Mouse (Mus musculus) frontal cortex, adult 2 months (tissue): ENCODE measurements around the gene Pxmp4. TPM values are rescaled to one million over a fixed set of nuclear protein-coding genes. Genes with fewer than 3 reads are reported as not detected.

Experiments used
- DNase-seq, 2 experiments: peaks; one replicate each; pipeline ENCODE4 v3.0.0; 2022; ENCODE audit warnings: low spot score in 1 of 2; ENCODE audit errors: extremely low spot score in 1 of 2
- polyA plus RNA-seq: library from polyadenylated mRNA; depleted of rRNA; stranded (reverse); fragments of >200 nt; gene quantifications from 2 replicates; pipeline ENCODE4 v1.2.3, GENCODE M21; 2012; rRNA removed

Gene Pxmp4
- polyA plus RNA-seq, 1 experiment = 18.6 TPM

- DNase-seq = peak in 1 of 2 experiments; percentile 60
These were observed 54.2 kb downstream of the Pxmp4 start for GRCm38 (mm10) chr2:154549127-154549885.

GRCm38 (mm10) chr2:154548688-154549087, 54.8 kb downstream of the Pxmp4 start:
- no peak for DNase-seq

DNA sequence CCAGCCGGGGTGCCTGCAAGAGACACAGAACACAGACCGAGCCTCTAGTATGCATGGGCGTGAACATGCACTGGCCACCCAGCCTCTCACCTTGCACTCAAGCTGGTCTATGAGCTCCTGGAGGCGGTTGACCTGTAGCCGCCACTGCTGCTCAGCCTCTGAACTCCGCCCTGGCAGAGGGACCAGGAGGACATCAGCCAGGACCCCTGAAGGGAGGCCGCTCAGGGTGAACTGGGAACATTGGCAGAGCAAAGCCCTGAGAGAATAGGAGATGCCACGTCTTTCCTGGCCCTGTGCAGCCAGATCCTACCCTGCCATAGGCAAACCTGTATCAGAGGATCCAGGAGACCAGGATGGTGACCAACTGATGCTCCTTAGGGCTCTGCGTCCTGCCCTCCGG, 56.8 kb downstream of the Pxmp4 start, which contains the start of gene 1700003F12Rik:
Gene 1700003F12Rik (plus strand): TSS at position 375 of the 400 bp plus-strand sequence.
- DNase-seq = no peak

DNA sequence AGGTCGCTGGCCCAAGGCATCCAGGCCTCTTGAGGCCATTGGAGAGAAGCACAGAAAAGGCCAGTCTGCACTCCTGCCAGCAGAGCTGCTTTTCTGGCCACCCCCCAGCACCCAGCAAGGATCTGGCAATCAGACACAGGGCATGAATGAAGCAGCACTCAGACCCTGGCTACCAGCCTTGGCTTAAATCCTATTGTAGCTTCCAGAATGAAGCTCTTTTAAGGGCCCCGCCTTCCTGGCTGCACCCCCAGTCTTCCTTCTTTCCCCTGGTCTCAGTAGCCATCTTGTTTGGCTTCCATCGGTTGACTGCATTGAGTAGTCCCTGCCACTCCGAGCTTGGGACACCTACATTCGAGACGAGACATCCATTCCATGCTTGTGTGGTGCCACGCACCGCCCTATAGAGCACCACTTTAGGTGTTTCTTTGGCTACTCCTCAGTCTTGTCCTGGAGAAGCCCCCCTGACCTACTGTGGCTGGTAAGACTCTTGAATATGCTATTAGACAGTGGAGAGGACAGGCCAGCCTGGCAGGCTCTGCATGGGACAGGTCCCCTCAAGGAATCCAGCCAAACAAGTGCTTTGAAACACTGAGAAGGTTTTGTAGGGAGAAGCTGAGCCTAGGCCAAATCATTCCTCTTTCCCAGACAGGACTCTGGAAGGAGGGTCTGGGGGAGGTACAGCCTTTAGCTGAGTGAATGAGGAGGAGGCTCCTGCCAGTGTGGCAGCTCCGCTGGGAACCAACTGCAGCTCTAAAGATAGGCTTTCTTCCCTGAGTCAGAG, 59.8 kb downstream of the Pxmp4 start:
- DNase-seq = peak; percentile 76 to 81

GRCm38 (mm10) chr2:154541630-154542029, 61.9 kb downstream of the Pxmp4 start:
- no peak for DNase-seq

DNA sequence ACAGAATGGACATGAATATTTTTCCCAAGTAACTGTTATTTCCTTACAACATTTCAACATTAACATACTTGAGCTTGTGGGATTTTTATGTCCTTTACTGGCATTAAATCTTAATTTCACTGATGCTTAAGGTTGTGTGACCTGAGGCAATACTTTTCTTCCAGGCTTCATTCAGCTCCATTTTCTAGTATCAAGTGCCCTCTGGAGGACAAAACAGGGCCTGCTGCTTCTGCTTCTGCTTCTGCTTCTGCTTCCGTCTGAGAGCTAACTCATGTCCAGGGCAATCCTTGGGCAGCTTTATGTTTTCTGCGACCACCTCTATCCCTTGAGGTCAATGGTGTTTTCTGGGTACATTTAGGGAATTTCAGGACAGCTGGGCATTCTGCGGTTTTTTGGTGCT, 63.8 kb downstream of the Pxmp4 start:
- DNase-seq = peak in 1 of 2 experiments; percentile 83

DNA sequence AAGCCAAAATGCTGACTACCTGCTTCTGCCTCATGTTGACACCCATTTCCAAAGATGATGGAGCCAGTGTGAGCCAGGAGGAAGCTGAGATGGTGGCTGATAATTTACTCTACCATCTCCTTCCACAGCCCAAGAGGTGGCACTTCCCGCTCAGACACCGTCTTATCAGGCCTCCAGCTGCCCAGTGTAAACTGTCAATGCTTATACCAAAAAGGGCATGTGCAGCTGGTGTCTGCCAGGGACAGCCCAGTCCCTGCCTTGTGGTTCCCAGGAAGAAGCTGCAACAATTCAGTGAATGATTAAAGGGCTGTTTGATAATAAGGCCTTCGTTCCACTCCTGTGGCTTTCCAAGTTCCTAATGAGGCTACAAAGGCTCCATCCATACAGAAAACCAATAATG, 64.8 kb downstream of the Pxmp4 start:
- no peak for DNase-seq

DNA sequence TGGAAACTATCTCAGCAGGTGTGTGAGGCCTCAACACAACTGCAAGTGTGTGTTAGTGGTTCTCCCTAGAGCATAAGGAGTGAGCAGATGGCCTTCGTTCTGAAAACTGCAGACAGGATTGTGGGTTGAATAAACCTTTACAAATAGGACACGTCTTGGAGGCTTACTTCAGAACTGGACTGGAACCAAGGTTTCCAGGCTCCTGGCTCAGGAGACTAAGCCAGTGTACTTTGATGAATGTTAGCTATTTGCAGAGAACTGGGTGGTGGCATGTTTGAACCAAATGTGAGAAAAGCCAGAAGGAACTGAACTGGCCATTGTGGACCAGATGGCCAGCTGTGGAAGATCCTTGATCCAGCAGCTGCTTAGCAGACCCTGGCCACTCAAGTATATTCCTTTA, 65.2 kb downstream of the Pxmp4 start:
- DNase-seq = peak; percentile 76 to 77

Other genes starting within 250 kb of the Pxmp4 start
- 13.6 and 19.0 TPM in 2 replicates for gene Cdk5rap1, start 230.7 kb downstream of the Pxmp4 start, polyA plus RNA-seq
- gene Snta1, start 195.6 kb downstream of the Pxmp4 start, polyA plus RNA-seq = 37.3 and 37.8 TPM in 2 replicates
- gene Cbfa2t2, start 167.2 kb downstream of the Pxmp4 start, polyA plus RNA-seq = 26.5 and 31.7 TPM in 2 replicates
- 0.76 and 0.84 TPM in 2 replicates for gene 1700003F12Rik, start 56.6 kb downstream of the Pxmp4 start, polyA plus RNA-seq
- gene Actl10, start 51.9 kb downstream of the Pxmp4 start, polyA plus RNA-seq = 0.08 TPM in 1 of 2 replicates, not detected in the other
- gene Necab3, start 44.8 kb downstream of the Pxmp4 start, polyA plus RNA-seq = 122 and 145 TPM in 2 replicates
- 10.9 and 11.7 TPM in 2 replicates for gene E2f1, start 33.8 kb downstream of the Pxmp4 start, polyA plus RNA-seq
- 10.0 and 10.5 TPM in 2 replicates for gene Zfp341, start 9.6 kb upstream of the Pxmp4 start, polyA plus RNA-seq
- gene 4930519P11Rik, start 9.7 kb upstream of the Pxmp4 start, polyA plus RNA-seq = 0.48 TPM in 1 of 2 replicates, not detected in the other
- 277 and 314 TPM in 2 replicates for gene Chmp4b, start 48.0 kb upstream of the Pxmp4 start, polyA plus RNA-seq
- not detected in 2 replicates for gene Gm14214, start 166.3 kb upstream of the Pxmp4 start, polyA plus RNA-seq
- gene Raly, start 187.4 kb upstream of the Pxmp4 start, polyA plus RNA-seq = 115 and 116 TPM in 2 replicates
- 0.74 and 1.0 TPM in 2 replicates for gene a, start 187.7 kb upstream of the Pxmp4 start, polyA plus RNA-seq